Comparison of ENCODE assay signal across 10 mouse cellular contexts in the genomic region with DNA sequence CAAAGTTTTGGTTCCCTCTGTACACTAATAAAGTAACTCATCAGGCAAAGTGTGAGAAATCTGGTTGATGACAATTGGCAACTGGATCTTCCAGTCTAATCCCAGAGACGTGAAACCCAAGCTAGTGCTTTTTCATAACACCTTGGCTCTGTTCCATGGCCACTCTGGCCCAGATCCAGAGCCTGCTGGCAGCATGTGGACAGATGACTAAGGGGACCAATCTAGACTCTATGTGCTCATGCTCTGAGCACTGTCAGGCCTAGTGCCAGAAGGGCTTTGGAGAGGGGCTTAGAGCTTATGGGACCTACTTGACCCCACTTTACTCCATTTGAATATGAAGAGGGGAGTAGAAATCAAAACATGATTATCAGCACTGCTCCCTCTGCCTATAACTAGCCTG. TPM values are rescaled to one million over a fixed set of nuclear protein-coding genes. Genes with fewer than 3 reads are reported as not detected.
A peak's percentile ranks its signal among the peaks of the same experiment; 100 is the strongest.
DNase-seq lines count a peak whose midpoint lies in the region; ATAC-seq and TF ChIP-seq lines count a peak whose summit lies in the region.
"Had no signal": no experiment of that assay in that cellular context is flagged by ENCODE, and none has a peak within 500 bp of the region (broad histone marks: within the 10 kb centered on the region; RNA-seq: fewer than 3 reads in every experiment).

No protein-coding gene starts in this region.

- no peak overlapping the region for H3K27ac ChIP-seq in limb, embryonic 13.5 days
- H3K27ac ChIP-seq in limb, embryonic 10.5 days: no peak overlapping the region
- H3K27ac ChIP-seq in liver, postnatal 0 days (ENCODE audit: low read depth): peak overlapping the region; percentile 36; the same call in 1 of the 2 replicates
- H3K27ac ChIP-seq: macrophage had no signal

- no peak overlapping the region for H3K4me3 ChIP-seq in limb, embryonic 13.5 days
- H3K4me3 ChIP-seq in limb, embryonic 10.5 days: no peak overlapping the region
- no peak overlapping the region for H3K4me3 ChIP-seq in liver, postnatal 0 days (ENCODE audit: low read depth, low read length)

- no peaks in the 10 kb centered on the region for H3K27me3 ChIP-seq in limb, embryonic 13.5 days
- no peaks in the 10 kb centered on the region for H3K27me3 ChIP-seq in limb, embryonic 10.5 days (ENCODE audit: low read depth, poor library complexity, severe bottlenecking)
- no peaks in the 10 kb centered on the region for H3K27me3 ChIP-seq in liver, postnatal 0 days (ENCODE audit: insufficient read depth, low read length)

- no peak for TF ChIP-seq CTCF in liver, postnatal 0 days (IDR thresholded peaks at IDR 0.05; ENCODE audit: low read depth)

- no peak for DNase-seq in limb, embryonic 10.5 days (ENCODE audit: low spot score)
- DNase-seq in cerebellum, postnatal 14 days: peak; percentile 98 to 99
- peak; percentile 70 for DNase-seq in gonadal fat pad, adult 2 months (ENCODE audit: low read depth)
- peak; percentile 89 for DNase-seq in kidney, postnatal 14 days
- DNase-seq in liver, postnatal 0 days: peak; percentile 86
- peak; percentile 84 for DNase-seq in right cerebral cortex, adult 2 months (ENCODE audit: low spot score in 2 of 2)

- WGBS in limb, embryonic 13.5 days: 15% methylated on average over 1 of the region's 1 CpGs
- WGBS in limb, embryonic 10.5 days: 73% methylated on average over 1 of the region's 1 CpGs
- WGBS in liver, postnatal 0 days (ENCODE audit: insufficient replicate concordance): 36% methylated on average over 1 of the region's 1 CpGs

- ATAC-seq in limb, embryonic 13.5 days (ENCODE audit: low FRiP score, low read depth): peak; percentile 85
- peak; percentile 80 for ATAC-seq in liver, postnatal 0 days
- ATAC-seq in activated CD4-positive, CD25-positive, alpha-beta regulatory T cell, adult 4 months: no peak

- no peaks in the 10 kb centered on the region for H3K9me3 ChIP-seq in limb, embryonic 13.5 days
- no peaks in the 10 kb centered on the region for H3K9me3 ChIP-seq in limb, embryonic 10.5 days (replicated peaks)
- no peaks in the 10 kb centered on the region for H3K9me3 ChIP-seq in liver, postnatal 0 days (ENCODE audit: low read length)
- H3K9me3 ChIP-seq: G1E had no signal

- peaks cover 21% of the 10 kb centered on the region for H3K36me3 ChIP-seq in limb, embryonic 13.5 days
- H3K36me3 ChIP-seq in limb, embryonic 10.5 days: peaks cover 35% of the 10 kb centered on the region
- H3K36me3 ChIP-seq in liver, postnatal 0 days (replicated peaks; ENCODE audit: insufficient read depth, low read length): peaks cover 15% of the 10 kb centered on the region

- H3K4me2 ChIP-seq in limb, embryonic 13.5 days (replicated peaks): no peak overlapping the region
- no peak overlapping the region for H3K4me2 ChIP-seq in liver, postnatal 0 days (ENCODE audit: low read depth, low read length)

- H3K9ac ChIP-seq in limb, embryonic 13.5 days: no peak overlapping the region
- no peak overlapping the region for H3K9ac ChIP-seq in liver, postnatal 0 days (replicated peaks)

- no peak for TF ChIP-seq EP300 in liver, postnatal 0 days (IDR thresholded peaks at IDR 0.05; ENCODE audit: low read depth)

- peaks cover 14% of the 10 kb centered on the region for H3K4me1 ChIP-seq in limb, embryonic 13.5 days
- no peaks in the 10 kb centered on the region for H3K4me1 ChIP-seq in limb, embryonic 10.5 days
- H3K4me1 ChIP-seq in liver, postnatal 0 days (ENCODE audit: insufficient read depth): no peaks in the 10 kb centered on the region

RNA-seq across cellular contexts. Expression of gene Eef1akmt1, which starts 36.1 kb away (rescaled TPM):
- 101 and 110 TPM in 2 replicates for polyA plus RNA-seq in limb, embryonic 13.5 days (2015; fragmentation: Nextera tagmentation; extraction: Ambion mirVana)
- 115 and 132 TPM in 2 replicates for polyA plus RNA-seq in limb, embryonic 10.5 days (2016; fragmentation: Nextera tagmentation; extraction: Ambion mirVana)
- 16.7 and 31.8 TPM in 2 replicates for polyA plus RNA-seq in gonadal fat pad, adult 2 months (2012; rRNA removed)
- 17.6 and 17.7 TPM in 2 replicates for polyA plus RNA-seq in liver, postnatal 0 days (2015; fragmentation: Nextera tagmentation; extraction: Ambion mirVana)
- polyA plus RNA-seq in activated CD4-positive, CD25-positive, alpha-beta regulatory T cell, adult 4 months (2017; shearing (Covaris generic)): 100 to 1,000 TPM; 125 to 148 TPM

RNA-seq across cellular contexts. Expression of gene Xpo4, which starts 57.7 kb away (rescaled TPM):
- 26.4 and 28.2 TPM in 2 replicates for polyA plus RNA-seq in limb, embryonic 13.5 days (2015; fragmentation: Nextera tagmentation; extraction: Ambion mirVana)
- polyA plus RNA-seq in limb, embryonic 10.5 days (2016; fragmentation: Nextera tagmentation; extraction: Ambion mirVana): 30.3 and 33.4 TPM in 2 replicates
- polyA plus RNA-seq in gonadal fat pad, adult 2 months (2012; rRNA removed): 3.9 and 4.0 TPM in 2 replicates
- polyA plus RNA-seq in liver, postnatal 0 days (2015; fragmentation: Nextera tagmentation; extraction: Ambion mirVana): 4.9 and 5.0 TPM in 2 replicates
- 10 to 100 TPM; 21.2 to 28.7 TPM for polyA plus RNA-seq in activated CD4-positive, CD25-positive, alpha-beta regulatory T cell, adult 4 months (2017; shearing (Covaris generic))
